Mouse (Mus musculus): Measurements from ENCODE around the gene Rps6ka4. TPM values are rescaled to one million over a fixed set of nuclear protein-coding genes. Genes with fewer than 3 reads are reported as not detected.

Rps6ka4 gene
- polyA plus RNA-seq, 1 experiment from 2014 or later, result 15.1 TPM

DNA sequence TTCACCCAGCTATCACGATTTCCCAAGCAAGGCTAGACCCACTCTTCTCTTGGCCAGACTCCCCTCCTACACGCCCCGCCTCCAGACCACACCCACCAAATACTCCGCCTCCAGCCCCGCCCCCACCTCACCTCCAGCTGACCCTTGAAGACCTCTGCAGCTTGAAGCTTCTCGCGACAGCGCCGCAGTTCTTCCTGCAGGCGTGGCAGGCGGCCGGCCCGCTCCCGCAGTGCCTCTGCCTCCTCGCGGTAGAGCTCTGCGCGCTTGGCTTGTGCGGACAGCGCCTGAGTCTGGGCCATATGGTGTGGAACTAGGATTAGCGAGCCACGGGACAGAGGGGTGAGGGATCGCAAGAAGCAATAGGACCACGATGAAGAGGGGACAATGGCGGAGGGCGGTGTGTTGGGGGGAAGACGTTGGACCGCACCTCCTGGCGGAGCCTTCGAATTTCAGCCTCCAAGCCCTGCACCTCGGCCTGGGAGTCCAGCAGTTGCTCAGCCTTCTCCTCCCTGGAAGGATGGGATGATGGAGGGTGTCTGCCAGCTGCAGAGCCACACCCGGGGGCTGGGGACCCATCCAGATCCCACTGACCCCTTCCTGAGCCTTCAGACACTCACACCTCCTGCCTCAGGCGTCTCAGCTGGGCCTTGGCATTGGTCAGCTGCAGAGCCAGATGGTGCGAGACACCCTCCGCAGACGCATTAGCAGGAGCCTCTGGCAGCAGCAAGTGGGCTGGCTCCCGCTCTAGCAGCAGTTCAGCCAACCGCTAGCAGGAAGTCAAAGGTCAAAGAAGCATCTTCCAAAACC is 15.0 kb upstream of the Rps6ka4 start:
- 7% methylated on average over 38 of the region's 38 CpGs for WGBS
- Histone ChIP-seq H3K9ac (ENCODE audit: low read depth, low read length) (0 out of 2 replicates have a peak overlapping the region, but pooled peaks have one; percentile 35), H3K4me3 (ENCODE audit: low read length) (peak overlapping the region; percentile 18; the same call in 1 of the 2 replicates), H3K27ac (ENCODE audit: low read depth, low read length) (no peak overlapping the region), H3K9me3 (ENCODE audit: control insufficient read depth, low read length) (no peaks in the 10 kb centered on the region), H3K4me1 (ENCODE audit: control insufficient read depth, insufficient read depth, low read length) (peaks cover 8% of the 10 kb centered on the region; the same call in 1 of the 2 replicates), H3K36me3 (ENCODE audit: control insufficient read depth, insufficient read depth, low read length) (no peaks in the 10 kb centered on the region), H3K4me2 (replicated peaks; ENCODE audit: low read depth, low read length) (peak overlapping the region; percentile 38), H3K27me3 (ENCODE audit: control insufficient read depth, insufficient read depth, low read length) (peaks cover 4% of the 10 kb centered on the region)
- ATAC-seq (ENCODE audit: low FRiP score, low TSS enrichment), result peak; percentile 70

- Histone ChIP-seq H3K9me3 (ENCODE audit: control insufficient read depth, low read length) (no peaks in the 10 kb centered on the region), H3K4me3 (ENCODE audit: low read length) (no peak overlapping the region), H3K9ac (ENCODE audit: low read depth, low read length) (no peak overlapping the region), H3K36me3 (ENCODE audit: control insufficient read depth, insufficient read depth, low read length) (no peaks in the 10 kb centered on the region), H3K27me3 (ENCODE audit: control insufficient read depth, insufficient read depth, low read length) (peaks cover 12% of the 10 kb centered on the region), H3K4me1 (ENCODE audit: control insufficient read depth, insufficient read depth, low read length) (peaks cover 8% of the 10 kb centered on the region; the same call in 1 of the 2 replicates), H3K4me2 (replicated peaks; ENCODE audit: low read depth, low read length) (no peak overlapping the region), H3K27ac (ENCODE audit: low read depth, low read length) (no peak overlapping the region)
- WGBS, result 84% methylated on average over 12 of the region's 12 CpGs
- ATAC-seq (ENCODE audit: low FRiP score, low TSS enrichment), result no peak
Measured at GRCm38 (mm10) chr19:6854658-6855057, 14.2 kb upstream of the Rps6ka4 start.

GRCm38 (mm10) chr19:6853903-6854302 is 13.5 kb upstream of the Rps6ka4 start:
- Histone ChIP-seq H3K36me3 (ENCODE audit: control insufficient read depth, insufficient read depth, low read length) (no peaks in the 10 kb centered on the region), H3K4me2 (replicated peaks; ENCODE audit: low read depth, low read length) (no peak overlapping the region), H3K9me3 (ENCODE audit: control insufficient read depth, low read length) (no peaks in the 10 kb centered on the region), H3K9ac (ENCODE audit: low read depth, low read length) (no peak overlapping the region), H3K27ac (ENCODE audit: low read depth, low read length) (no peak overlapping the region), H3K4me3 (ENCODE audit: low read length) (no peak overlapping the region), H3K4me1 (ENCODE audit: control insufficient read depth, insufficient read depth, low read length) (peaks cover 8% of the 10 kb centered on the region; the same call in 1 of the 2 replicates), H3K27me3 (ENCODE audit: control insufficient read depth, insufficient read depth, low read length) (peaks cover 20% of the 10 kb centered on the region)
- ATAC-seq (ENCODE audit: low FRiP score, low TSS enrichment), result no peak
- 78% methylated on average over 8 of the region's 8 CpGs for WGBS

- H3K4me1 ChIP-seq (ENCODE audit: control insufficient read depth, insufficient read depth, low read length), result peaks cover 15% of the 10 kb centered on the region
- H3K27ac ChIP-seq (ENCODE audit: low read depth, low read length), result no peak overlapping the region
- ATAC-seq (ENCODE audit: low FRiP score, low TSS enrichment), result no peak
- H3K27me3 ChIP-seq (ENCODE audit: control insufficient read depth, insufficient read depth, low read length), result peaks cover 31% of the 10 kb centered on the region
- H3K9me3 ChIP-seq (ENCODE audit: control insufficient read depth, low read length), result no peaks in the 10 kb centered on the region
- no peak overlapping the region for H3K4me3 ChIP-seq (ENCODE audit: low read length)
- 79% methylated on average over 21 of the region's 21 CpGs for WGBS
- H3K36me3 ChIP-seq (ENCODE audit: control insufficient read depth, insufficient read depth, low read length), result no peaks in the 10 kb centered on the region
- no peak overlapping the region for H3K9ac ChIP-seq (ENCODE audit: low read depth, low read length)
- no peak overlapping the region for H3K4me2 ChIP-seq (replicated peaks; ENCODE audit: low read depth, low read length)
Measured at GRCm38 (mm10) chr19:6852393-6853305, 12.2 kb upstream of the Rps6ka4 start.

DNA sequence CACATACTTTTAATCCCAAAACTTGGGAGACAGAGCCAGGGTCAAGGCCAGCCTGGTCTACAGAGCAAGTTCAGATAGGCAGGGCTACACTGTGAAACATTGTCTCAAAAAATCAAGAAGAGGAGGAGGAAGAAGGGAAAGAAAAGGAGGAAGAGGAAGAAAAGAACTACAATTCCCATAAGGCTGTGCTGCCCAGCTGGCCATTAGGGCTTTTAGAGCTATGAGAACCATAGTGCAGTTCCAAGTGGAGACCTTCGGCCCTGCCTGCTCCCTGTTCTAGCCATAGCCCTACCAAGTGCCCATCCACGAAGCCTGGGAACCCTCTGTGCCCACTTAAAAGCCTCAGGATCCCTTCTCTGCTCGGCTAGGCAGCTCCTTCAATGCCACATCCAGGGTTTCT is 11.1 kb upstream of the Rps6ka4 start:
- WGBS, result 80% methylated on average over 3 of the region's 3 CpGs
- Histone ChIP-seq H3K4me2 (replicated peaks; ENCODE audit: low read depth, low read length) (no peak overlapping the region), H3K36me3 (ENCODE audit: control insufficient read depth, insufficient read depth, low read length) (no peaks in the 10 kb centered on the region), H3K27me3 (ENCODE audit: control insufficient read depth, insufficient read depth, low read length) (peaks cover 42% of the 10 kb centered on the region), H3K27ac (ENCODE audit: low read depth, low read length) (no peak overlapping the region), H3K4me1 (ENCODE audit: control insufficient read depth, insufficient read depth, low read length) (peaks cover 15% of the 10 kb centered on the region), H3K4me3 (ENCODE audit: low read length) (no peak overlapping the region), H3K9me3 (ENCODE audit: control insufficient read depth, low read length) (no peaks in the 10 kb centered on the region), H3K9ac (ENCODE audit: low read depth, low read length) (no peak overlapping the region)
- no peak for ATAC-seq (ENCODE audit: low FRiP score, low TSS enrichment)

- WGBS, result 72% methylated on average over 23 of the region's 23 CpGs
- peaks cover 7% of the 10 kb centered on the region; the same call in 1 of the 2 replicates for H3K4me1 ChIP-seq (ENCODE audit: control insufficient read depth, insufficient read depth, low read length)
- no peak overlapping the region for H3K9ac ChIP-seq (ENCODE audit: low read depth, low read length)
- no peak overlapping the region for H3K27ac ChIP-seq (ENCODE audit: low read depth, low read length)
- H3K4me2 ChIP-seq (replicated peaks; ENCODE audit: low read depth, low read length), result no peak overlapping the region
- no peak for ATAC-seq (ENCODE audit: low FRiP score, low TSS enrichment)
- H3K9me3 ChIP-seq (ENCODE audit: control insufficient read depth, low read length), result no peaks in the 10 kb centered on the region
- H3K36me3 ChIP-seq (ENCODE audit: control insufficient read depth, insufficient read depth, low read length), result no peaks in the 10 kb centered on the region
- H3K4me3 ChIP-seq (ENCODE audit: low read length), result no peak overlapping the region
- peaks cover 45% of the 10 kb centered on the region for H3K27me3 ChIP-seq (ENCODE audit: control insufficient read depth, insufficient read depth, low read length)
Measured at GRCm38 (mm10) chr19:6849506-6850068, 9.2 kb upstream of the Rps6ka4 start.

DNA sequence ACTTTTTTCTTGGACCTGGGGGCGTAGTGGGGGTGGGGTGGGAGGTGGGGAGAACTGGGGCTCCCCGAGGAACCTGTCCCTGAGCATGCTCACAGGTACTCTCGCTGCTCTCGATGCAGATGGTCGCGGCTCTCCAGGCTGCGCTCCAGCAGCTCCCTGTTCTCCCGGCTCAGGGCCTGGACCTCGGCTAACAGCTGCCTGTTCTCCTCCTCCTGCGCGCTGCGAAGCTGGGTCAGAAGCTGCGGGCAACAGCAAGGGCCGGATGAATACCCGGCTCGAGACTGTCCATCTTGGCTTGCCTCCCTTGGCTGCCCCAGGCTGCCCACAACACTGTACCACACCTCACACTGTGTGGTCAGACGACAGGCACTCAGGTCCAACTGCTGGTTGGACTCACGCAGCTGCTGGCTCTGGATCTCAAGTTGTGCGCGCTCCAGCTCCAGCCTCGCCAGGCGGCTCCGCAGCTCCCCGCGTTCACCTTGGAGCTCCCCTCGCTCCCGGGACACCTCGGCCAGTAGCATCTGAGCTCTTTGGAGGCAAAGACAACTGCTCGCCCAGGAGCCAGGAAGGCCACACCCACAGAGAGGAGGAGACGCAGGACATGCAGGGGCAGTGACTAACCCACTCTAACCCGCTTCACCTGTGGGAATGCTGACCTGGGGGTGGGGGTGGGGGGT is 7.5 kb upstream of the Rps6ka4 start:
- Histone ChIP-seq H3K9me3 (ENCODE audit: control insufficient read depth, low read length) (no peaks in the 10 kb centered on the region), H3K4me1 (ENCODE audit: control insufficient read depth, insufficient read depth, low read length) (peaks cover 7% of the 10 kb centered on the region; the same call in 1 of the 2 replicates), H3K4me3 (ENCODE audit: low read length) (peak overlapping the region; percentile 23), H3K27me3 (ENCODE audit: control insufficient read depth, insufficient read depth, low read length) (peaks cover 43% of the 10 kb centered on the region), H3K4me2 (replicated peaks; ENCODE audit: low read depth, low read length) (peak overlapping the region; percentile 38), H3K9ac (ENCODE audit: low read depth, low read length) (no peak overlapping the region; the same call in 1 of the 2 replicates), H3K36me3 (ENCODE audit: control insufficient read depth, insufficient read depth, low read length) (no peaks in the 10 kb centered on the region), H3K27ac (ENCODE audit: low read depth, low read length) (no peak overlapping the region)
- WGBS, result 4% methylated on average over 31 of the region's 31 CpGs
- peak; percentile 47 for ATAC-seq (ENCODE audit: low FRiP score, low TSS enrichment)

DNA sequence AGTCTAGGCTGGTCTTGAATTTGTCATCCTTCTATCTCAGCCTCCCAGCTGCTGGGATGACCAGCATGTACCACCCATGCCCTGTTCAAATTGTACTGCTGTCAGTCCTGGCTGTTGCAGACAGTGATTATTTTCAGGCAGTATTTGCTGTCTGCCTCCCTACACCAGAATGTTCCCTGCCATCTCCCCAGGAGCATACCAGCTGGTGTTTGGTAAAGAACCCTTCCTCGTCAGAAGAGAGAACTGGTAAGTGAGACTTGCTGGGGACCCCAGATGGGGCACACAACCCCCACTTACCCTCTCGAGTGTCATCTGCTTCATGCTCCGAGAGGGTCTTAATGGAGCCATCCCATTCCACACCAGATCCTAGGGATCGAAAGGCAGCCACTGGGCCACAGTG is 5.6 kb upstream of the Rps6ka4 start:
- no peaks in the 10 kb centered on the region for H3K36me3 ChIP-seq (ENCODE audit: control insufficient read depth, insufficient read depth, low read length)
- no peaks in the 10 kb centered on the region for H3K9me3 ChIP-seq (ENCODE audit: control insufficient read depth, low read length)
- H3K4me2 ChIP-seq (replicated peaks; ENCODE audit: low read depth, low read length), result no peak overlapping the region
- ATAC-seq (ENCODE audit: low FRiP score, low TSS enrichment), result no peak
- H3K4me1 ChIP-seq (ENCODE audit: control insufficient read depth, insufficient read depth, low read length), result peaks cover 10% of the 10 kb centered on the region
- H3K4me3 ChIP-seq (ENCODE audit: low read length), result no peak overlapping the region
- WGBS, result 79% methylated on average over 4 of the region's 4 CpGs
- peaks cover 48% of the 10 kb centered on the region for H3K27me3 ChIP-seq (ENCODE audit: control insufficient read depth, insufficient read depth, low read length)
- H3K27ac ChIP-seq (ENCODE audit: low read depth, low read length), result no peak overlapping the region
- no peak overlapping the region for H3K9ac ChIP-seq (ENCODE audit: low read depth, low read length)
